Mouse (Mus musculus) forebrain, embryonic 12.5 days (tissue): ENCODE data around the gene 1110032A03Rik. TPM values are rescaled to one million over a fixed set of nuclear protein-coding genes. Genes with fewer than 3 reads are reported as not detected.

ENCODE experiments used
- ATAC-seq: fragments of 200-750 bp; cut with Nextera tagmentation; 2 replicates; pipeline ENCODE4 v1.8.0; 2017; ENCODE audit warnings: moderate TSS enrichment; ENCODE audit not compliant: low FRiP score
- H3K27ac ChIP-seq: fragments of 300-500 bp; sonication (generic); 2 replicates; pipeline ENCODE4 v1.5.1; 2016; ENCODE audit warnings: mild to moderate bottlenecking
- H3K27me3 ChIP-seq: fragments of 300-500 bp; sonication (generic); 2 replicates; pipeline ENCODE4 v1.6.1; 2016; ENCODE audit warnings: mild to moderate bottlenecking
- H3K36me3 ChIP-seq: fragments of 300-500 bp; sonication (generic); replicated peaks from 2 replicates; pipeline ENCODE4 v1.6.1; 2016; ENCODE audit warnings: mild to moderate bottlenecking
- H3K4me1 ChIP-seq: fragments of 300-500 bp; sonication (generic); 2 replicates; pipeline ENCODE4 v1.6.1; 2016
- H3K4me2 ChIP-seq: fragments of 300-500 bp; sonication (generic); 2 replicates; pipeline ENCODE4 v1.6.1; 2016; ENCODE audit warnings: mild to moderate bottlenecking, moderate library complexity
- H3K4me3 ChIP-seq: fragments of 300-500 bp; sonication (generic); replicated peaks from 2 replicates; pipeline ENCODE4 v1.5.1; 2016; ENCODE audit warnings: mild to moderate bottlenecking
- H3K9ac ChIP-seq: fragments of 300-500 bp; sonication (generic); 2 replicates; pipeline ENCODE4 v1.6.1; 2016; ENCODE audit warnings: mild to moderate bottlenecking
- H3K9me3 ChIP-seq: fragments of 300-500 bp; sonication (generic); 2 replicates; pipeline ENCODE4 v1.6.1; 2016
- whole genome bisulfite sequencing: fragments of 180-500 bp; shearing (Covaris S2); methylation state at CpG from one replicate; pipeline ENCODE4 v1.1.7; 2016; 5-methylcytosine and 5-hydroxymethylcytosine counted together
- polyA plus RNA-seq: library from polyadenylated mRNA; unstranded; fragments of >200 nt; fragmentation: Nextera tagmentation; extraction: Ambion mirVana; gene quantifications from 2 replicates; pipeline ENCODE4 v1.2.1, GENCODE M21; 2016

The 1110032A03Rik gene
- polyA plus RNA-seq, 1 experiment from 2014 or later, result 38.0 TPM

DNA sequence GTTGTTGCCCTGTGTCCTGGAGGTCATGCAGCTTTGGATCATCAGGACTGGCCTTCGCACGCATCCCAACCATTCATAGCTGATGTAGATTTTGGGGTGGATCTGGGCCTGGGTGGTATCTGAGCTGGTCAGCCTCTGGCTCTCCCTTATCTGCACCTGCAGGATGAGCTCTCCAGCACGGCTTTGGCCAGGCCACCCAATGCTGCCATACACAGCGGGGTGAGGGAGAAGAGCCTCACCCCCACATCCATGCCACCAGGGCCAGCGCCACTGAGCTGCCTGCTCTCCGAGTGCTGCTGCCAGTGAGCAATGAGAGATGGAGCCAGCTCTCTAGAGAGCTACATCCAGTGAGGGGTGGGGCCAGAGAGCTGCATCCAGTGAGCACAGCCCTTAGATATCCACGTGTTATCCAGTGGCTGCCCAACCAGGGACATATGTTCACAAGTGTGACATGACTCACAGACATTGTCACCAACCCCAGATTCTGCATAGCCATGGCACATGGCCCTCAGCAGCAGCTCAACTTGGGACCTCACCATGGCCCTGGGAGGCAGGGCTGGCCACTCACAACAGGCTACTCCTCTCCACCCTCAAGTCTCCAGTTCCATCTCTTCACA lies 27.8 kb upstream of the 1110032A03Rik start:
- Histone ChIP-seq H3K4me3 (no peak overlapping the region), H3K4me1 (no peaks in the 10 kb centered on the region), H3K9ac (no peak overlapping the region), H3K36me3 (peaks cover 62% of the 10 kb centered on the region), H3K27ac (no peak overlapping the region), H3K4me2 (no peak overlapping the region), H3K27me3 (no peaks in the 10 kb centered on the region), H3K9me3 (no peaks in the 10 kb centered on the region)
- no peak for ATAC-seq
- 90% methylated on average over 7 of the region's 7 CpGs for WGBS

DNA sequence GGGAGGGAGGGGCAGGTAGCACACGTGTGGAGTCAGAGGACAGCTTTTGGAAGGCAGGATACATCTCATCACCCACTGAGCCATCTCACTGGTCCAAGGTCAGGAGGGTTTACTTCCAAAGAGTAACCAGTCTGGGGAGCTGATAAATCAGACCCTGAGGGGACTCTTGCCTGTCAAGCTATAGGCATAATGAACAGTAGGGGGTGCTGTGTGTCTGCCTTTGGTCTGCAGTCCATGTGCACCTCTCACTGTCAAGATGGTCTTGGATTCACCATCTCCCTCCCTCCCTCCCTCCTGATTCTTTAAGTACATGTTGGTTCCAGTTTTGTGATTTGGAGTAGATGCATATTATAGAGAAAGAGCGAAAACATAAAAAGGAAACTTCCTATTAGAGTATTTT lies 25.7 kb upstream of the 1110032A03Rik start:
- H3K4me1 ChIP-seq, result no peaks in the 10 kb centered on the region
- H3K27me3 ChIP-seq, result no peaks in the 10 kb centered on the region
- WGBS, result 69% methylated on average over 2 of the region's 2 CpGs
- ATAC-seq, result no peak
- peaks cover 47% of the 10 kb centered on the region for H3K36me3 ChIP-seq
- H3K27ac ChIP-seq, result no peak overlapping the region
- no peak overlapping the region for H3K9ac ChIP-seq
- H3K4me2 ChIP-seq, result no peak overlapping the region
- H3K9me3 ChIP-seq, result no peaks in the 10 kb centered on the region
- no peak overlapping the region for H3K4me3 ChIP-seq

DNA sequence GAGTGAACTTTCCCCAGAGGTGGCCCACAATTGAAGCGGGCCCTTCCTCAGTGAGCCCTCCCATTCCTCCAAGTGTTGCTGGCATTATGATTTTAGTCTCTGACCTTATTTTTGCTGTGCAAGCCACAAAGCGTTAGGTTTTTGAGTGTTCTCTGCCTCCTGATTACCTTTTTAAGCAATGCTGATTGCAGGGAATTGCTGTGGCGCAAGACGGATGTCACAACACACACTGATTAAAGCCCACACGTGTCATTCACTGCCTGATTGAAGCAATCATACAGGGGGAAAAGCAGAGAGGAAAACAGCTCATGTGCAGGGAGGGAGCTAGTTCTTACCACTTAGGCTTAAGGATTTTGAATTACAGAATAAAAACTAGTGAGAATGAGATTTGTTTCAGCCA lies 23.0 kb upstream of the 1110032A03Rik start:
- ATAC-seq, result no peak
- no peaks in the 10 kb centered on the region for H3K27me3 ChIP-seq
- no peak overlapping the region for H3K4me3 ChIP-seq
- H3K4me1 ChIP-seq, result no peaks in the 10 kb centered on the region
- H3K9ac ChIP-seq, result no peak overlapping the region
- WGBS, result 83% methylated on average over 5 of the region's 5 CpGs
- H3K36me3 ChIP-seq, result peaks cover 38% of the 10 kb centered on the region
- no peak overlapping the region for H3K4me2 ChIP-seq
- H3K27ac ChIP-seq, result no peak overlapping the region
- H3K9me3 ChIP-seq, result no peaks in the 10 kb centered on the region

DNA sequence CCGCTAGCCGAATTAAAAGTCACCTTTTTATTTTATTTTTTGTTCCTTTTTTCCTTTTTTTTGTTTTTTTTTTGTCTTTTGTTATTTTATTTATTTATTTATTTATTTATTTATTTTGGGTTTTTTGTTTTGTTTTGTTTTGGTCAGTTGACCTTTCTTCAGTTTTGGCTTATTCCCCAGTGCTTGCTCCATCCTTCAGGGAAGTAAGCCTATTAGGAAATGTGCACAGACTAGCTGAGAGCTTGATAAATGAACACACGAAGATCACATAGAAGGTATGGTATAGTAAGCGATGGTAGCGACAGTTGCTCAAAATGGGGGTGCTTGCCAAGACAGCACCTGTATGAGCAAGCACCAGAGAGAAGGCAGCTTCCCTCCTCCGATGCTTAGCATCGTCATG lies 22.3 kb upstream of the 1110032A03Rik start:
- no peak for ATAC-seq
- H3K36me3 ChIP-seq, result peaks cover 33% of the 10 kb centered on the region
- no peak overlapping the region for H3K4me3 ChIP-seq
- H3K27ac ChIP-seq, result no peak overlapping the region
- WGBS, result 91% methylated on average over 7 of the region's 7 CpGs
- H3K4me1 ChIP-seq, result no peaks in the 10 kb centered on the region
- H3K9me3 ChIP-seq, result no peaks in the 10 kb centered on the region
- no peak overlapping the region for H3K4me2 ChIP-seq
- no peaks in the 10 kb centered on the region for H3K27me3 ChIP-seq
- H3K9ac ChIP-seq, result no peak overlapping the region

DNA sequence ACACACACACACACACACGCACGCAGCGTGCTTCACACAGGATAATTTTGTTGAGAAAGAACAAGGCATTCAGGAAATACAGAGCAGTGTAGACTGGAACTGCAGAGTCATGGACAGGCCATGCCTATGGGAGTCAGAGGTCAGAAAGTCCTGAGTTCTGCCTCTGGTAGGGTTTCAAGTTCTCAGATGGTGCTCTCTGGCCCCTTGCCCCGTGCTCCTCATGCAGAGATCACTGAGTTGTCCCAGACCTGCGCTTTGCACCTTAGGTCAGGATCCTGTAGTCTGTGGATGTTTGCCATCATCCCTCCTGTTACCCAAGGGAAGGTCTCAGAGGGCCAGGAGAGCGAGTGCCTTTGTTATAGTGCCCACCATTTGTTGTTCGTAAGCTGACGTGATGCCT lies 21.5 kb upstream of the 1110032A03Rik start:
- Histone ChIP-seq H3K4me2 (no peak overlapping the region), H3K4me1 (no peaks in the 10 kb centered on the region), H3K4me3 (no peak overlapping the region), H3K27ac (no peak overlapping the region), H3K36me3 (peaks cover 36% of the 10 kb centered on the region), H3K9me3 (no peaks in the 10 kb centered on the region), H3K27me3 (no peaks in the 10 kb centered on the region), H3K9ac (no peak overlapping the region)
- WGBS, result 90% methylated on average over 8 of the region's 8 CpGs
- ATAC-seq, result no peak

DNA sequence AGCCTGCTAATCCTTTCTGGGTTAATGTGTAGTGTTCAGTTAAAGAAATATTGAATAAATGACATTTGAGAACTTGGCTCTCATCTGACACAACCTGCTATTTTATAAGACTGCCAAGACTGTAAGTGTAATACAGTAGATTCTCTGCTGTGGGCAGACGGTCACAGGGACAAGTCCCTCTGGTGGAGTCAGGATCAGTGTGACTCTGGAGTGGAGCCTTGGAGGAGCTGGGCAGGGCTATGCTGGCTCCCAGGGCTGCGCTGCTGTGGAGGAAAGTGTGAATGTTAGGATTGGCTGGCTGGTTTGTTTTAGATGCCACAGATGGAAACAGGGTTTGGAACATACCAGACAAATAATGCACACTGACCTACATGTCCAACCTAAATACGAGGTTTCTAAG lies 19.9 kb upstream of the 1110032A03Rik start:
- WGBS, result 88% methylated on average over 3 of the region's 3 CpGs
- H3K4me2 ChIP-seq, result no peak overlapping the region
- no peaks in the 10 kb centered on the region for H3K4me1 ChIP-seq
- no peak overlapping the region for H3K9ac ChIP-seq
- H3K27ac ChIP-seq, result no peak overlapping the region
- H3K4me3 ChIP-seq, result no peak overlapping the region
- H3K27me3 ChIP-seq, result no peaks in the 10 kb centered on the region
- no peak for ATAC-seq
- no peaks in the 10 kb centered on the region for H3K9me3 ChIP-seq
- H3K36me3 ChIP-seq, result peaks cover 38% of the 10 kb centered on the region

DNA sequence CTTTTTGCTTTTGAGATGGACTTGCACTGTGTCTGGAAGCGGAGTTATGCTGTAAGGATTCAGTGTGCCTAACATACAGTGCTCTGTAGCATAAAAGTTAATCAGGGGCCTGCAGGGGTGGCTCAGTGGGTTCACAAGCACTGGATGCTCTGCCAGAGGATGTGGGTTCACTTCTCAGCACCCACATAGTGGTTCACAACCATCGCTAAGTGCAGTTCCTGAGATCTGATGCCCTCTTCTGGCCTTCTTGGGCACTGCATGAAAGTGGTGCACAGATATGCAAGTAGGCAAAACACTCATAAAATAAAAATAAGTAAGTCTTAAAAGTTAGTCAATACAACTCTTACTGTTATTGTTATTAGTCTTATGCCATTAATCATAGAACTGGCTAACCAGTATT lies 6.8 kb upstream of the 1110032A03Rik start:
- WGBS, result 66% methylated on average over 2 of the region's 2 CpGs
- peaks cover 82% of the 10 kb centered on the region for H3K36me3 ChIP-seq

DNA sequence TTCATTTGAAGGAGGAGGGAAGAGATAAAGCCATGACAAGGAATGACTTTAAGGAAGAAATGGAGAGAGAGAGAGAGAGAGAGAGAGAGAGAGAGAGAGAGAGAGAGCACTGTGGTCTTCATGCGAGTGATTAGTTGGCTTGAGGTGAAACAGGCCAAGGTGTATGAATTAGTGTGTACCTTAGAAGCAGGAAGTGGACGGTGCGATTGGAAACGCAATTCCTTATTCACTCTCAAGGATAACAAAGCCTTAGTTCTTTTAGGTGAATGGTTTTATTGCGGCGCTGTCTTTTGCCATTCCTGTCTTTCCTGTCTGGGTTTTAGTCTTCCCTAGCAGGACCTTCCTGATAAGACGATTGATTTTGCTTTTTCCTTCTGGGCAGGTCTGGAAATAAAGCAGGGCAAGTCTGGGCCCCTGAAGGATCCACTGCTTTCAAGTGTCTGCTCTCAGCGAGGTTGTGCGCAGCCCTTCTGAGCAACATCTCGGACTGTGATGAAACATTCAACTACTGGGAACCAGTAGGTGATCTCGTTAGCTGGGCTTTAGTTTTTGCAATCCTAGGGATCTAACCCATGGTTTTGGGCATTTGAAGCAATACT lies 941 bp upstream of the 1110032A03Rik start:
- Histone ChIP-seq H3K4me1 (peaks cover 20% of the 10 kb centered on the region), H3K4me2 (peak overlapping the region; percentile 87), H3K27ac (no peak overlapping the region), H3K9me3 (no peaks in the 10 kb centered on the region), H3K27me3 (no peaks in the 10 kb centered on the region), H3K36me3 (peaks cover 27% of the 10 kb centered on the region), H3K9ac (peak overlapping the region; percentile 91), H3K4me3 (peak overlapping the region; percentile 94)
- ATAC-seq, result no peak
- WGBS, result 65% methylated on average over 11 of the region's 11 CpGs

More for the DNA sequence above, 6.8 kb upstream of the 1110032A03Rik start:
- Histone ChIP-seq H3K27me3 (no peaks in the 10 kb centered on the region), H3K4me2 (no peak overlapping the region), H3K9me3 (no peaks in the 10 kb centered on the region), H3K9ac (no peak overlapping the region), H3K27ac (no peak overlapping the region), H3K4me3 (no peak overlapping the region), H3K4me1 (no peaks in the 10 kb centered on the region)
- no peak for ATAC-seq

DNA sequence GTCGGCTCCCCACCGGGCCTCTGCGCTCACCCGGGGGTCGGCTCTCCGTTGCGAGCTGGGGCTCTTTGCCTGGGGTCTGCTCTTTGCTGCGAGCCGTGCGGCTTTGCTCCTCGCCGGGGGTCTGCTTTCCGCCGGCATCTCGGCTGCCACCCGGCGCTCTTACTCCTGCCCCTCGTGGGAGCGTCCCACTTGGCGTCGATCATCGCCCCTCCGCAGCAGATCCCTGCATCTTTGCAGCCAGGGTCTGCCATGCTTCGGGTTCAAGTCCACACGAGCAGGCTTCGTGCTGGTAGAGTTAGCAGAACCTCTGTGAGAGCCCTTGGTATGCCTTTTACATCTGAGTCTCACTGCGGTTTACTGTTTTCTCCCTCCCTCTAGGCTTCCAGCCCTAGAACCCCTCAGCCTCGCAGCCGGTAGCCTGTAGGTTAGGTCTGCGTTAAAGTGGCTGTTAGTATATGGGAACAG lies 374 bp upstream of the 1110032A03Rik start:
- under 1% methylated on average over 30 of the region's 30 CpGs for WGBS
- peak overlapping the region; percentile 94 for H3K4me3 ChIP-seq
- no peaks in the 10 kb centered on the region for H3K9me3 ChIP-seq
- H3K27me3 ChIP-seq, result no peaks in the 10 kb centered on the region
- peak overlapping the region; percentile 87 for H3K4me2 ChIP-seq
- H3K9ac ChIP-seq, result peak overlapping the region; percentile 91
- peaks cover 23% of the 10 kb centered on the region for H3K36me3 ChIP-seq
- H3K4me1 ChIP-seq, result peaks cover 20% of the 10 kb centered on the region
- peak; percentile 50 for ATAC-seq
- peak overlapping the region; percentile 87 for H3K27ac ChIP-seq

DNA sequence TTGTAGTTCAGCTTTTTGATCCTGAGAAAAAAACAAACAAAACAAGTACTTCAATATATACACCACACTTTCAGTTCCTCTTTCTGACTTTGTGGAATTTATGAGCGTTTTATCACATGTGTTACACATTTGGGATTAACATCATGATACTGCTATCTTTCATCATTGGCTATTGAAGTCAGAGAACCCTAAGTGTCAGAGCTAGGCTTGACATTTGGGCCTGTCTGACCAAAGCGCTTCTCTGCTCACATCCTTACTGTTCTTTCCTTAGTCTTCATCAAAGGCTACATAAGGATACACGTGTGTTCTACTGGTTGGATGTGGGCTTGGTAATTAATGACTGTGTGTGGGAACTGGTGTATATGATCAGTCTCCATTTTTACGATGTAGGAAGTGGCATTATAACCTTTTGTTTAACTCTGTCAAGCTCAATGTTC lies 1.3 kb downstream of the 1110032A03Rik start:
- Histone ChIP-seq H3K9me3 (no peaks in the 10 kb centered on the region), H3K36me3 (peaks cover 8% of the 10 kb centered on the region), H3K27ac (no peak overlapping the region), H3K4me3 (no peak overlapping the region), H3K9ac (no peak overlapping the region), H3K27me3 (no peaks in the 10 kb centered on the region), H3K4me2 (peak overlapping the region; percentile 87; the same call in 1 of the 2 replicates), H3K4me1 (peaks cover 26% of the 10 kb centered on the region)
- no peak for ATAC-seq
- 83% methylated on average over 4 of the region's 4 CpGs for WGBS

DNA sequence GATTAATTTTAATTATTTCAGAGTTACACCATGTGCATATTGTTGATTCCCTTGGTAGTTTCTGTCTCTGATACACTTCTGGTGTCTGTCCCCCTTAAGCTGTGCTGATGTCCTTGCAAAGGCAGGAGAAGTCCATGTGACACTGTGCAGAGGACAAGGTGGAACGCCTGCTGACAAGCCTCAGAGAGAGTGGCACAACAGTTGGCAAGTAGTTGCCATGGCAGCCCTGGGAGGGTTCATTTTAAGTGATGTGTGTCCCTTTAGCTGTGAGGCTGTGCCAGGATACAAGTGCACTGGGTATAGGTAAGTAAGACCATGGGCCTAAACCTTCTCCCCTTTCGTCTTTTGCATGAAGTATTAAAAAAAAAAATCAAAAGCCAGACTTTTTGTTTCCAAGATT lies 5.3 kb downstream of the 1110032A03Rik start:
- WGBS, result 76% methylated on average over 2 of the region's 2 CpGs
- Histone ChIP-seq H3K36me3 (no peaks in the 10 kb centered on the region), H3K4me3 (no peak overlapping the region), H3K27ac (no peak overlapping the region), H3K9me3 (no peaks in the 10 kb centered on the region), H3K4me2 (no peak overlapping the region), H3K9ac (no peak overlapping the region), H3K27me3 (no peaks in the 10 kb centered on the region), H3K4me1 (peaks cover 24% of the 10 kb centered on the region)
- no peak for ATAC-seq

DNA sequence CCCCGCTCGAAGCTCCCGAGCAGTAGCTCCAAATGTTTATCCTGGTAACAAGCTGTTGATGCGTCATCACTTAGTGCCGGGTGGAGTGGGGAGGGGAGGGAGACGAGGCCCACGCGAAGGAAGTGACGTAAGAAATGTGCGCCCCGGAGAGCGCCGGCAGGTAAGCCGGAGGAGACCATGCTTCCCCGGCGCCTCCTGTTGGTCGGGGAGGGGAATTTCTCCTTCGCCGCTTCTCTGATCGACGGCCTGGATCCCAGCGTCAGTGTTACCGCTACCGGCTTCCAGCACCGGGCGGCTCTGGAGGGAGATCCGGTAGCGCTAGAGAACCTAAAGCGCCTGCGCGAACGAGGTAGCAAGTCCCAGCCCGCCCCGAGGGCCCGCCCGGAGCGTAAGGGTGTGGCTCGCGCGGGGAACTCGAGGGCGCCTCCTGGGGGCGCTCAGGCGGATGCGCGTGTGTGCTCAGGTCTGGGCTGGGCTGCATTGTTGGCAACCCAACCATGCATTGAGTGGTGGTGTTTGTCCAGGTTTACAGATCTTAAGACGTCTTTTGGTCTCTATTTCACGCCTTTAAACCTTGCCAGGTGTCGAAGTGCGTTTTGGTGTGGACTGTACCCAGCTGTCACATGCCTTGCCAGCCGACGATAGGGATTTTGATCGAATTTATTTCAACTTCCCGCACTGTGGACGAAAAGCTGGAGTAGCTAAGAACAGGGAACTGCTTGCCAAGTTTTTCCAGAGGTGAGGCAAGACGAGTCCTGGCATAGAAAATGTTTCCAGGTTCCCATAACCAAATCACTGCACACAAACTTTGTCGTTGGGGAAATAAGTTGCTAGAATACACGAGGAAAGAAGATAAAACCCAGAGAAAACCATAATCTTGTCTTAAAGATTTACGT lies 7.0 kb downstream of the 1110032A03Rik start, which contains the start of gene Fdxacb1:
TSS of gene Fdxacb1 (plus strand) at position 130 of the 896 bp plus-strand sequence.
- Histone ChIP-seq H3K36me3 (no peaks in the 10 kb centered on the region), H3K9ac (peak within 1 kb of the TSS; percentile 71), H3K4me1 (peaks cover 13% of the 10 kb centered on the region), H3K4me2 (peak within 1 kb of the TSS; percentile 69), H3K4me3 (peak within 1 kb of the TSS; percentile 61), H3K27ac (peak within 1 kb of the TSS; percentile 89), H3K9me3 (no peaks in the 10 kb centered on the region), H3K27me3 (no peaks in the 10 kb centered on the region)
- WGBS, result 5% methylated on average over 59 of the region's 59 CpGs
- ATAC-seq, result peak; percentile 96
